Mouse (Mus musculus) heart, embryonic 10.5 days (tissue): ENCODE results near the gene Trmt112. TPM values are rescaled to one million over a fixed set of nuclear protein-coding genes. Genes with fewer than 3 reads are reported as not detected.
"Not testable (repeated sequence)": the region's sequence is repeated elsewhere in the genome, so short reads cannot be mapped to it uniquely, and the experiment has no call there.

Experiments used
- DNase-seq: peaks from one replicate; pipeline ENCODE4 v3.0.0-alpha.2; 2017; ENCODE audit warnings: low spot score
- H3K27ac ChIP-seq: fragments of 300-500 bp; sonication (generic); 2 replicates; pipeline ENCODE4 v1.5.1; 2016; ENCODE audit warnings: mild to moderate bottlenecking
- H3K27me3 ChIP-seq: fragments of 300-500 bp; sonication (generic); 2 replicates; pipeline ENCODE4 v1.6.1; 2016; ENCODE audit warnings: mild to moderate bottlenecking; ENCODE audit not compliant: poor library complexity, insufficient read depth, severe bottlenecking
- H3K36me3 ChIP-seq: fragments of 300-500 bp; sonication (generic); 2 replicates; pipeline ENCODE4 v1.6.1; 2016; ENCODE audit warnings: mild to moderate bottlenecking, moderate library complexity
- H3K4me1 ChIP-seq: fragments of 300-500 bp; sonication (generic); 2 replicates; pipeline ENCODE4 v1.6.1; 2016; ENCODE audit warnings: mild to moderate bottlenecking
- H3K4me3 ChIP-seq: fragments of 300-500 bp; sonication (generic); 2 replicates; pipeline ENCODE4 v1.5.1; 2016; ENCODE audit warnings: mild to moderate bottlenecking, moderate library complexity
- H3K9me3 ChIP-seq: fragments of 300-500 bp; sonication (generic); 2 replicates; pipeline ENCODE4 v1.6.1; 2016; ENCODE audit warnings: mild to moderate bottlenecking, moderate library complexity
- WGBS: fragments of 180-500 bp; shearing (Covaris S2); methylation state at CpG from one replicate; pipeline ENCODE4 v1.1.7; 2016; 5-methylcytosine and 5-hydroxymethylcytosine counted together
- polyA plus RNA-seq: library from polyadenylated mRNA; unstranded; fragments of >200 nt; fragmentation: Nextera tagmentation; extraction: Ambion mirVana; gene quantifications from 2 replicates; pipeline ENCODE4 v1.2.1, GENCODE M21; 2016

Gene Trmt112
- polyA plus RNA-seq, 1 experiment from 2014 or later: 116 TPM

DNA sequence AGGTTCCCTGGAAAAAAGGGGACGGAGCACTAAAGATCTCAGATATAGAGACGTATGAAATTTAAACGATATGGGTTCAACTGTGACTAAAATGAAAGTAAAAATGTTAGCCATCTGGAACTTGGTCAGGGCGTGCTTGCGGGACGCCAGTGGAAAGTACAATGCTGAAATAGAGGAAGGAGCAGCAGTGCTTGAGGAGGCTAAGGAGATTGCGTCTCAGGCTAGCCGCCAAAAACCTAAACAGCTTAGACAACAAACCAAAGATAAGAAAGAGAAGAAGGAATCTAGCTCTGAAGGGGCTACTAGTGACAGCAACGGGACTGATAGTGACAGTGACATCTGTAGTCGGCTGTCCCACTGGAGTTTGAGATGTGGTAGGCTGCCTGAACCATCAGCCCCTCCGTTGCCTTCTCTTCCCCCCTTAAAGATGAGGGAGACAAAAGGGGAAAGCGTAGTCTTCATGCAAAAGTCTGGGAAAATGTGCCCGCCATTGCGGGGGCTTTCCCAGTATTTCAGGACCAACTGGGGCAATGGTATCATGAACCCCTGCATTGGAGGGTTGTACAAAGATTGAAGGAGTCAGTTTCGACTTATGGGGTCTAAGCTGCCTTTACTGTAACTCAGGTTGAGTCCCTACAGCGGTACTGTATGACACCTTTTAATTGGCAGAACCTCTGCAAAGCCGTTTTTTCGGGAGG is 13.7 kb upstream of the Trmt112 start:
- H3K4me3 ChIP-seq, H3K27me3 ChIP-seq, H3K4me1 ChIP-seq, H3K36me3 ChIP-seq, H3K27ac ChIP-seq: not testable (repeated sequence)
- 79% methylated on average over 18 of the region's 18 CpGs for WGBS
- DNase-seq: peak; percentile 72
- 0 out of 2 replicates have a peak, but pooled peaks cover 13% of the 10 kb centered on the region for H3K9me3 ChIP-seq

DNA sequence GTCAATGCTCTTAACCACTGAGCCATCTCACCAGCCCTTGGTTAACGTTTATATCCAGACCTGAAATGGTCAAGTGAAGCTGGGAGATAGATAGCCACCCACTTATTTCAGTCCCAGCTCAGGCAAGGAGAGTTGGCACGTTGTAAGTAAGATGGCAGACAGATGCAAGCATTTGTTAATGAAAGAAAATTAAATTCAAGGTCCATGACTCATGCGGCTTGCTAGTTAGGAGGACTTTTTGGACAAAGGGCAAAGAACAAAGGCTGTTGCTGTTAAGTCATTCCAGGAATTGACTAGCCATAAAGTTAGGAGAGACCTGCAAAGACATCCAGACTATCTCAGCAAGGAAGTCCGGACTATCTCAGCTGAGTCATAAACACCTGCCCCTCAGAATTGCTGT is 9.9 kb upstream of the Trmt112 start:
- no peak overlapping the region for H3K27ac ChIP-seq
- 82% methylated on average over 4 of the region's 4 CpGs for WGBS
- 0 out of 2 replicates have a peak, but pooled peaks cover 13% of the 10 kb centered on the region for H3K9me3 ChIP-seq
- peaks cover 6% of the 10 kb centered on the region; the same call in 1 of the 2 replicates for H3K36me3 ChIP-seq
- H3K27me3 ChIP-seq: no peaks in the 10 kb centered on the region
- no peaks in the 10 kb centered on the region for H3K4me1 ChIP-seq
- no peak overlapping the region for H3K4me3 ChIP-seq
- DNase-seq: peak; percentile 16

DNA sequence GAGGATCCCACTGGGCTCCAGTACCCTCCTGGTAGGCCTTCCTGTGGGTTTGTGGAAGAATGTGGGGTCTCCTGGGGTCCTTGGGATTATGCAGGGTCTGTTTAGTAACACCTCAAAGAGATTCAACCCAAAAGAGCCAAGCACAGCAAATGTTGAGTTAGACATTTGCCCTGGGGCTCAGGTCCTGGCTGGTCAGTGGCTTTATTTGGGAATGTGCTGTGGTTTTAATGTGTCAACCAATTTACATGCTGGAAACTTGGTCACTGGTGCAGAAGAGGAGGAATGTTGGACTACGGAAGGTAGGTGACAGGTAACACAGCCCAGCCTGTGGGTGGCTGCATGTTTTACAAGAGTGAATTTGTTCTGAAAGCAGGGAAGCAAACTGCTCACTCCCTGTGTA is 6.5 kb upstream of the Trmt112 start:
- peaks cover 8% of the 10 kb centered on the region for H3K4me1 ChIP-seq
- H3K9me3 ChIP-seq: 0 out of 2 replicates have a peak, but pooled peaks cover 5% of the 10 kb centered on the region
- H3K4me3 ChIP-seq: no peak overlapping the region
- DNase-seq: peak; percentile 50
- H3K27me3 ChIP-seq: no peaks in the 10 kb centered on the region
- 97% methylated on average over 1 of the region's 1 CpGs for WGBS
- no peak overlapping the region for H3K27ac ChIP-seq
- H3K36me3 ChIP-seq: peaks cover 33% of the 10 kb centered on the region

DNA sequence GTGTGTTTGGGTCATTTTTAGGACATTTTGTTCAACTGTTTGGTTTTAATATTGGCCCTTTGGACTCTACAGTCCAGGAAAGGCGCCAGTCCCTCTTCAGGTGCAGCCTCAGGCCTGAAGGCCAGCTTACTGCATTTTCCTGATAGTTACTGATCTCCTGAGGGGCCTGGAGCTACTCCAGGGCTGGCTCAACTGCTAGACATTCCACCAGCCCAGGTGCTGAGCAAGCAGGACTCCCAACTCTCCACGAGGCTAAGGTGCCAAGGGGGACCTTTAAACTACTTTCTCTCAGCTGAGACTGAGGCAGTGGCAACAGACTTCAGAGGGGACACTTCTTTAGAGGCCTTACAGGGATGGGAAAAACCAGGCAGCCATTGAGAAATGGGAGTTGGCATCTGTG is 4.7 kb upstream of the Trmt112 start:
- H3K4me1 ChIP-seq: peaks cover 22% of the 10 kb centered on the region
- no peak overlapping the region for H3K27ac ChIP-seq
- H3K36me3 ChIP-seq: peaks cover 33% of the 10 kb centered on the region
- no peaks in the 10 kb centered on the region for H3K27me3 ChIP-seq
- 0 out of 2 replicates have a peak, but pooled peaks cover 4% of the 10 kb centered on the region for H3K9me3 ChIP-seq
- 79% methylated on average over 2 of the region's 2 CpGs for WGBS
- H3K4me3 ChIP-seq: no peak overlapping the region
- DNase-seq: peak; percentile 62

DNA sequence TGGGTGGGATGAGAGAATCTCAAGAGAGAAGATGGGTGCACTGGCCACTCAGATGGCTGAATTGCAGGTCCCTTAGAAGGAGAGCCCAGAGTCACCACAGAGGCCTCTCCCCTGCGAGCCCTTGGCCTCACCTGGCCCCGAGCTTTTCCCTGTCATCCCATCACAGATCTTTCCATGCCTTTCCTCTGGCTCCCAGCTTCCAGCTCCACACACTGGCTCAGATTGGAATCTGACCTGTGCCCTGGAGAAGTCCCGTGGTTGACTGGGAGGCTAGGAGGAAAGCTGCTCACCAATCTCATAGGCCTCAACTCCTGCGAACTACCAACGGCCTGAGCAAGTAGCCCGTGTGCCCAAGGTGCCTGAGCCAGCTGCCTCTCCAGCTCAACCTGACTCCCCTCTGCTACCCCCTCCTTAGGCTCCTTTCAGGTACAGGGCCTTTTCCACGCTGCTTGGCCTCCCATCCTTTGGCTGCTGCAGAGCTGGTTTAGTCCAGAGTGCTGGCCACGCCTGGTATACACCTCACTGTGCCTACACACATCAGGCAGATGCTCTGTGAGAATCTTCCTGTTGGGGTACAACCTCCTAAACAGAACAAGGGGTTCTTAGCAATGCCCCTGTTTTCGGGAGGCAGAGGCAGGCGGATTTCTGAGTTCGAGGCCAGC is 3.9 kb upstream of the Trmt112 start:
- 88% methylated on average over 11 of the region's 11 CpGs for WGBS
- DNase-seq: peak; percentile 68
- Histone ChIP-seq H3K4me1 (peaks cover 26% of the 10 kb centered on the region), H3K36me3 (peaks cover 33% of the 10 kb centered on the region), H3K27ac (no peak overlapping the region), H3K4me3 (no peak overlapping the region), H3K27me3 (no peaks in the 10 kb centered on the region), H3K9me3 (no peaks in the 10 kb centered on the region)

DNA sequence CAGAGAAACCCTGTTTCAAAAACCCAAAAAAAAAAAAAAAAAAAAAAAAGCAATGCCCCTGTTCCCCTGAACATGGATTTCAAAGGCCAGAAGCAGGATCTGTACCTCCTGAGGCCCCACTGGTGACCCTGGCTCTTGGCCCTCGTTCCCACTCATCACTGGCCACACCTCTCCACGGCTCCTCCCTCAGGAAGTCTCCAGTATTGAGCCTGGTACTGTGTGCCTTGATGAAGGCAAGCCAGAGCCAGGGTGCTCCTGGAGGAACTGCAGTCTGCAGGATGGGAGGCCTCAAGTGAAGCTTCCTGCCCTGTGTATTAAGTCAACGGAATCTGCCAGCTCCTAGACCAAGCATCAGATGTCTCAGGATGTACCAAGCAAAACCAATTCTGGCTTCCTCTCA is 3.3 kb upstream of the Trmt112 start:
- H3K36me3 ChIP-seq: peaks cover 37% of the 10 kb centered on the region
- H3K4me1 ChIP-seq: peaks cover 30% of the 10 kb centered on the region
- WGBS: 82% methylated on average over 3 of the region's 3 CpGs
- H3K4me3 ChIP-seq: no peak overlapping the region
- H3K27me3 ChIP-seq: no peaks in the 10 kb centered on the region
- no peaks in the 10 kb centered on the region for H3K9me3 ChIP-seq
- DNase-seq: no peak
- no peak overlapping the region for H3K27ac ChIP-seq

DNA sequence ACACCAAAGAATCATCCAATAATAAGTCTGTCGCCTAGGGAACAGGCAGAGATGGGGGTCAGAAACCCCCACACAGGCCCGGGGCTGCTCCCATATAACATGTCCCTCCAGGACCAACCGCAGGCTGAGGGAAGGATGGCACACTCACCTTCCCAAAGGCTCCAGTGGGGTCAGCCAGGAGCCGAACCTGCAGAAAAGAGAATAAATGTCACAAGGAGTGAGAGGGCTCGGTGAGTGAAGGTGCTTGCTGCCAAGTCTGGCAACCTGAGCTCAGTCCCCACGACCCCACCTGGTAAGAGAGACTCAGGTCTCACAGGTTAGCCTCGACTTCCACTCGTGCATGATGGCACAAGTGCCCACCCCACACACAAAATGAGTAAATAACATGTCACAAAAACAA is 2.4 kb upstream of the Trmt112 start:
- no peak overlapping the region for H3K27ac ChIP-seq
- peaks cover 46% of the 10 kb centered on the region for H3K36me3 ChIP-seq
- DNase-seq: no peak
- no peak overlapping the region for H3K4me3 ChIP-seq
- 85% methylated on average over 8 of the region's 8 CpGs for WGBS
- no peaks in the 10 kb centered on the region for H3K27me3 ChIP-seq
- H3K4me1 ChIP-seq: peaks cover 37% of the 10 kb centered on the region
- no peaks in the 10 kb centered on the region for H3K9me3 ChIP-seq

DNA sequence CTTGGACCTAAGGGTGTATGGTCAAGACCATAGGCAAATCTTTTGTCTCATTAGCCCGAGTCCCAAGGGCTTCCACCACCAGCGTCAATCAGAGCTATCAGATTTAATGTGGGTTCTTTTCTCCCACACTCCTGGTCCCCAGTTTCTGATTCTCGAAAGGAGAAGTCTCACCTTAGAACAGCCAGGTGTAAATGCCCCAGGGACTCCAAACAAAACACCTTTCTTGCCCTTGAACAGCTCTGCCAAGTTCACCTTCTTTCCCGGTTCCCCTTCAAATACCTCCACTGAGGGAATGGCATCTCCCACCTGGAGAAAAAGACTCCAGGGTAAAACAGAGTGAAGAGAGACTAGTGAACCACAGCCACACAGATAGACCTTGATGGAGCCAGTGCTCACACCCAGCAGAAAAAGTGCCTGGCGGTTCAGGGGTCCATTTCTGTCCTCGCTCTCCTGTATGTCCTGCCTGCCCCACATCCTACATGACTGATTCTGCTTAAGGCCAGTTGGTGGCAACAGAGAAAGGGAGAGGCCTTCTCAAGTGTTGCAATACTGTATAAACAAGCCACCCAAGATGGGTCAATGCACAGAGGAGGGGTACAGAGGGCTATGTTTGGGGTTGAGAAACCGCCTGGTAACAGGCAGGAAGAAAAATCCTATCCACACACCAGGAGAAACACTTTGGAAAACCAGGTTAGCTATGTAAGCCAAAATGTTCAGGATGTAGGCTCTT is 1.5 kb upstream of the Trmt112 start:
- peak; percentile 62 for DNase-seq
- peaks cover 54% of the 10 kb centered on the region for H3K36me3 ChIP-seq
- WGBS: 85% methylated on average over 7 of the region's 7 CpGs
- peak overlapping the region; percentile 96; the same call in 1 of the 2 replicates for H3K27ac ChIP-seq
- H3K4me3 ChIP-seq: peak overlapping the region; percentile 76
- H3K9me3 ChIP-seq: no peaks in the 10 kb centered on the region
- no peaks in the 10 kb centered on the region for H3K27me3 ChIP-seq
- H3K4me1 ChIP-seq: peaks cover 37% of the 10 kb centered on the region

DNA sequence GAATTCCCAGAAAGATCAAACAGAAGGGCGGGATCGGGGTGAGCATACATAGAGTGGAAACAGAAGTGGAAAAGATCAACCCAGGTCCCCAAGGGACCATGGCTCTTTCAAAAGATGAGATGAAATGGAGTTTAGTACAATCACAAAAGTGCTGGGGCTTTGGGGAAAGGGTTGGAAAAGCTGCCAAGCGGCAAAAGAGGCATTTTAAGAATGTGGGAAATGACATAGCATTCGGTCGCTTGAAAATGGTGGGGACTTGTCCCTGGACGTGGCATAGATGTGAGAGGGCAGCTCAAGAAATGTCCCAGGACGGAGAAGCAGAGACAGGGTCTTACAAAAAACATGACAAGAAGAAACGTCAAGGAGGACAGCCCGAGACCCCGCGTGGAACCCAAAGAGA is 477 bp upstream of the Trmt112 start:
- Histone ChIP-seq H3K27me3 (no peaks in the 10 kb centered on the region), H3K4me1 (peaks cover 37% of the 10 kb centered on the region), H3K4me3 (peak overlapping the region; percentile 76), H3K27ac (peak overlapping the region; percentile 96), H3K36me3 (peaks cover 62% of the 10 kb centered on the region), H3K9me3 (no peaks in the 10 kb centered on the region)
- no peak for DNase-seq
- WGBS: 10% methylated on average over 11 of the region's 11 CpGs

DNA sequence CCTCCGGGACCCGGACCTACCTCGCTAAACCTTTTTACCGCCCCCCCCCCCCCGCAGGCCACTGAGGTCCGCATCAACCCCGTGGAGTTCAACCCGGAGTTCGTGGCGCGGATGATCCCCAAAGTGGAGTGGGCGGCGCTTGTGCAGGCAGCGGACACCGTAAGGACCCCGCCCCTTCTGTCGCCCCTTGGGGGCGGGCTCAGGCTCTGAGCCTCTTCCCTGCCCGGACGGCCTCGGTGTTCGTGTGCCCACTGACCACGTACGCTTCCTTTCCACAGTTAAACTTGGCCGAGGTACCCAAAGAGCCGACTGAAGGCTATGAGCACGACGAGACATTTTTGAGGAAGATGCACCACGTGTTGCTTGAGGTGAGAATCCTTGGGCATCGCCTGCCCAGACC is 808 bp downstream of the Trmt112 start:
- not testable (repeated sequence) for H3K9me3 ChIP-seq, H3K27me3 ChIP-seq
- H3K27ac ChIP-seq: peak overlapping the region; percentile 96
- WGBS: under 1% methylated on average over 28 of the region's 30 CpGs
- peaks cover 42% of the 10 kb centered on the region for H3K4me1 ChIP-seq
- peak overlapping the region; percentile 76 for H3K4me3 ChIP-seq
- peaks cover 54% of the 10 kb centered on the region for H3K36me3 ChIP-seq
- peak; percentile 87 for DNase-seq

DNA sequence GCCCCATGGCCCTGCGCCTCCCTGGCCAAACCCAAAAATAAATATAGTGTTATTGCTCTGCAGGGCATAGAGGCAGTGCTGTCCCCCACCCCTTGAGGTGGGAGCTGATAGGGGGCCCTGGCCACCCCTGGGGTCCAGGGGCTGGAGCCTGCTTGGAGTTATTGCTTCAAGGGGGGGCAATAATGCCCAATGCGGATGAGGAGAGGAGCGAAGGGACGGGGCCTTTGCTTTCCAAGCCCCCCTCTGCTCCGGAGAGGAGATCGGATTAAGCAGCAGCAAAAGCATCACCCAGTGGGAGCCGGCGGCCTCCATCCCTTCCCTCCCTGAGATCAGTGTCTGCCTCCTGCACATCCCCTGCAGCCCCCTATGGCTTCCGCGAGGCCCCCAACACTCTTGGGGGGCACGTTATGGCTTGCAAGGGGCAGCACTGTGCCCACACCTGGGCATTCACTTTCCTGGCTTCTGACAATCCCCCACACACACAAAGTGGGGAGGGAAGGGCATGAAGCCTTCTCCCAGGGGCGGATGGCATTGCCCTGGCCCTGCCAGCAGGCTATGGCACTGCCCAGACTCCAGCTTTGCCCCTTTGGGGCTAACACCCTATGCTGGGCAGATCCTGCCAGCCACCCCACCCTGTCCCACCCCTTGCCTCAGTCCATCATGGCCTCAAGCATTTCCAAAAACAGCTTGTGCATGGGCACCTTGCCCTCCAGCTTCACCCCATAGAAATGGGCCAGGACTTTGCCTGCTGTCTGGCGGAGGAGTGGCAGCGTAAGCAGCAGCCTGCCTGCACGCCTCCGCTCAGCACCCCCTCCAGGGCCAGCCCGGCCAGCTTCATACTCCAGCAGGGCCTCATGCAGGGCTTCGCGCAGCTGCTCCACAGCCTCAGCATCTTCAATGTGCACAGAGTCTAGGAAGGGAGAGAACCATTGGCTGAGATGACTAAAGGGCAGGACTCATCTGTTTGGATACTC is 1.9 kb downstream of the Trmt112 start:
- H3K27ac ChIP-seq: peak overlapping the region; percentile 17; the same call in 1 of the 2 replicates
- DNase-seq: peak; percentile 74
- H3K36me3 ChIP-seq: peaks cover 44% of the 10 kb centered on the region
- no peaks in the 10 kb centered on the region for H3K9me3 ChIP-seq
- peak overlapping the region; percentile 76 for H3K4me3 ChIP-seq
- 83% methylated on average over 19 of the region's 19 CpGs for WGBS
- peaks cover 46% of the 10 kb centered on the region for H3K4me1 ChIP-seq
- no peaks in the 10 kb centered on the region for H3K27me3 ChIP-seq
